Mouse (Mus musculus) spleen, adult 2 months (tissue): Measurements from ENCODE around the gene Dis3l2.

Experiments used
- CTCF ChIP-seq: fragments of 200-500 bp; IDR thresholded peaks from 2 replicates; pipeline ENCODE4 v1.5.1; 2011; ENCODE audit warnings: mild to moderate bottlenecking, inconsistent platforms; ENCODE audit not compliant: insufficient read depth, insufficient read length, insufficient replicate concordance; ENCODE audit errors: extremely low read depth
- POLR2A ChIP-seq: fragments of 200-500 bp; IDR thresholded peaks from 2 replicates; pipeline ENCODE4 v1.6.1; 2011; ENCODE audit warnings: low read depth, low read length, inconsistent platforms

DNA sequence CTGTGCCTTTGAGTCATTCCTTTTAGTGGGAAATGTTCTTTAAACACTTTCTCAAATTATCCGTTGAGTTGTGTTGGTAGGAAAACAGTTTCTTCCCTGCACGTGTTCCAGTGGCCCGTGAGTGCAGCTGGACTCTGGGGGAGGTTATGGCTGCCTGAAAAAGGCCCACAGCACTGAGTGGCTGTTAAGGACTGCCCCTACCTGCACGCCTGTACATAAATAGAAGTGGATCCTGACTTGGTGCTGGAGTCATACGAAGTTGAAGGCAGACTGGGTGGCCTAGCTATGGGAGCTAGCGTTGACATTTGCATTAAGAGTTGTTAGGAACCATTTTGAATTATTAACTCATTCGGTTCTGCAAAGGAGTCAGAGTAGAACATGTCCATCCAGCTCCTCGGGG lies 49.8 kb downstream of the Dis3l2 start:
- no peak for TF ChIP-seq CTCF
- TF ChIP-seq POLR2A = no peak
